Mouse (Mus musculus): Measurements from ENCODE around the gene Kcnab3. TPM values are rescaled to one million over a fixed set of nuclear protein-coding genes. Genes with fewer than 3 reads are reported as not detected.
A peak's percentile ranks its signal among the peaks of the same experiment; 100 is the strongest.

The Kcnab3 gene
- total RNA-seq, 2 experiments from 2014 or later, result 0.18 to 0.24 TPM

DNA sequence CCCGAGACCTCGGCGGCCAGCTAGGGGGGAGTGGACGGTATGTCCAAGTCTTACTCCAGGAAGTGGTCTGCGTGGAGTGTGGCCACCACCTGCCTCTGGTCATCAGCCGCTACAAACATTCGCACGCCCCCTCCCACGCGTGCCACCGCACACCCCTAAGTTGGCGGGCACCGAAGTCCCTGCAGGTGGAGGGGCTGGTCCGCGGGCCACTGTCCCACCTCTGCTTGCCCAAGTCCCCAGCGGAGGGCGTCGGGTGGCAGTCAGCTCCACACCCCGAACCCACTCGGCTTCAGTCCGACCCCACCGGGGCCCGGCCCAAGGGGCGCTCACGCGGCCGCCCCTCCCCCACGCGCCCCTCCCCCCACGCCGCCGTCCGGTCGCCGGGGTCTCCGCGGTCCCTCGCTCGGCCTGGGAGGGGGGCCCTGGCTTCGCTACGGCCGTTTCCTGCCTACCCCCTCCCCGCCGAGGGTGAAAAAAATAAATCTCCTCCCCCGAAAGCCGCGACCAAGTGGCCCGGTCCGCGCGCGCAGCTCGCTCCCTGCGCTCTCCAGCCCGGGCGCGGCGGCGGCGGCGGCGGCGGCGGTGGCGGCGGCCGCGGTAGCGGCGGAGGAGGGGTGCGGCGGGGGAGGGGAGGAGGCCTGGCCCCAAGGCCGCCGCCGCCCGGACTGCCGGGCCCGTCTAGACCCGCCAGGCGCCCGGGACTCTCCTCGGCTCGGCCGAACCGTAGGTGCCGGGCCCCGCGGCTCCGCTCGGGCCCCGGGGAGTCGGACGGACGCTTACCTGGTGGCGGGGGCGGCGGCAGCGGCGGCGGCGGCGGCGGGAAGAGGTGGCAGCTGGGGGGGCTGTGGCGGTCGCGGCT is 42.5 kb downstream of the Kcnab3 start:
- peak; percentile 52 for DNase-seq
- intact Hi-C loops (cut with DNase I; ENCODE audit: low total_unique reads), result no loop called here

DNA sequence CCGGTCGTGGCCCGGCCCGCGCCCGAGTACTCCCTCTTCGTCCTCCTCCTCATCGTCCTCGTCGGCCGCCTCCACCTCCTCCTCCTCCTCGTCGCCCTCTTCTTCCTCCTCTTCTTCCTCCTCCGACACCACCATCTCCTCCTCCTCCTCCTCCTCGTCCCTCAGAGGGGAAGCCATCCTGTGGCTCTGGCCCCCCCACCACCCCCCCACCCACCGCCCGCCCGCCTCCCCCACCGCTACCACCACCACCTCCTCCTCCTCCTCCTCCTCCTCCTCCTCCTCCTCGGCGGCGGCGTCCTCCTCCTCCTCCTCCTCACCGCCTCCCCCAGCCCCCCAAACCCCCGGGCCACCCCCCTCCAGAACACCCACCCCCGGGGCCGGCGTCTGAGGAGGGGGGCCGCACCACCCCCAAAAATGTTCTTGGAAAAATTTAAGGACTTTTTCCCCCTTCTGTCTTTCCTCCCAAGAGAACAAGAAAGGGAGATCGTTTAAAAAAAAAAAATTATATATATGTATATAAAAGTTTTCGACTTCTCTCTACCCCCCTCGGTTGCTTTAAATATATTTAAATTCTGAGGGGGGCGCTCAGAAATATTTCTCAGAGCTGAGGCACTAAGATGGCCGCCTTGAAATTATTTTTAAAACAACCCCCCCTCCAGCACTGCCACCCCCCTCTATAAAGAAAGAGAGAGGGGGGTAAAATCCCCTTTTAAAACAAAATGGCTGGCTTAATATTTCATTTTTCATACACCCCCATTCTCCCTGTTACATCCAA is 43.3 kb downstream of the Kcnab3 start, which contains the start of gene Chd3:
Gene Chd3 (minus strand): TSS at position 192 of the 775 bp plus-strand sequence.
- intact Hi-C loops (cut with DNase I; ENCODE audit: low total_unique reads), result no loop called here
- no peak for DNase-seq

DNA sequence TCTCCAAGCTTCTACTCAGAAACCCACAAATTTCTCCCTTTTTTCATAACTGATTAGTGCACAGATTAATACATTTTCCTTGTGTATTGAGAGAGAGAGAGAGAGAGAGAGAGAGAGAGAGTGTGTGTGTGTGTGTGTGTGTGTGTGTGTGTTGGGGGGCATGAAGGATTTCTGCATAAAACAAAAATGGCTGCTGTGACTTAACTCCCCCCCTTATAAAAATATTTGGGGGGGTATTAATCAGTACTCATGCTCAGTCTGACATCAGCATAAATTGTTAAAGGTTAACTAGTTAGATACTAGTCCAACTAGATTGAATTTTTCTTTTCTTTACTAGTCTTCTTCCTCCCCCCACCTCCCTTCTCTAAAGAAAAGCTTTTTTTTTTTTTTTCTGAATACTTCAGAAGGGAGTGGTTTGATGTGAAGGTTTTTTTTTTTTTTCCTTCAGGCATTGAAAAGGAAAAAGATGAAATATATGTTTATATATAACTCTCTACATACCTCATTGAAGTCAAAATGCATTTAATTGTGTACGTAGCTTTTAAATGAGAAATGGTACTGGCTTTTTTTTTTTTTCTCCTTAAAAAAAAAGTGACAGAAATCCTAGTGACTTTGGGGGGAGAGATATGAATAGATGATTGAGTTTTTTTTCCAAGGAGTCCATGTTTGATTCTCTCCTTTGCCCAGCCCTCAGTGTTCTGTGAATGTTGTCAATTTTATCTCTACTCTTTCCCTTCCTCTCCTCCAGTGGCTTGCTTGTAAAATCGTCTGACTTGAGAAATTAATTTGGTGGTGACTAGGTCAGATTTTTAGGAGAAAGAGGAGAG is 44.1 kb downstream of the Kcnab3 start:
- DNase-seq, result no peak
- intact Hi-C loops (cut with DNase I; ENCODE audit: low total_unique reads), result loop anchor here (5.0 kb wide), 1 partner anchor 33 kb away; no protein-coding TSS in a partner anchor

DNA sequence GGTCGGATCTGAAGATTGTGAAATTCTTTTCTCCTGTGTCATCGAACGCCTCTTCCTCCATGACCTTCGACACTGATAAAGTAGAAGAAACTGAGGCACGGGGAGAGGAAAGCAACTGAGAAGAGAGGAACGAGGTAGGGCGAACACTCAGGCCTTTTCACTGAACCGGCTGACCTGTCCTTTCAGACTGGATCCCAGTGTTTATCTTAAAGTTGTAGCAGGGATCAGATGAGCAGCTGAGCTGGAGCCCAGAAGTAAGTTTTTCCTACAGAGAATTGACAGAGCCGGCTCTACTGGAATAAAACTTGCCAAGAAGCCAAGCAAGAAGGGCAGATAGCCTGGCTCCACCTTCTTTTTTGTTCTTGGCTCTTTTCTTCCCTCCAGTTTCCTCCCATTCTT is 44.8 kb downstream of the Kcnab3 start:
- DNase-seq, result no peak
- intact Hi-C loops (cut with DNase I; ENCODE audit: low total_unique reads), result loop anchor here (5.0 kb wide), 1 partner anchor 34 kb away; no protein-coding TSS in a partner anchor

DNA sequence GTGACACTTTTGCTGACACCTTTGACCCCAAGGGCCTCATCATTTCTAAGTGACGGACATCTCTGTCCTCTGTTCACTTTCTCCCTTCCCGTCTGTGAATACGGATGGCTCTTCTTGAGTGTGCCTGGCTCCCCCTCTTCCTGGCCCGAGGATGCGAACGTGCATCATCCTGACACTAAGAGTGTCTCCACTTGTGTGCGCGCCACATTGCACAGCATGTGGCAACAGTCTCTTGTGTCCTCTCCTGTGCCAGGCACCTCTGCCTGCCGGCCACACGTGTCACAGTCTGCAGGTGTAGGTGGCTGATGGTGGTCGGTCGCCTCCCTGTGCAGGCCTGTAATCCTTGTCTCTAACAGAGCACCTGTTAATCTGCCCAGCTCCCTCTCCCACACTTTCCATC is 45.5 kb downstream of the Kcnab3 start:
- DNase-seq, result no peak
- intact Hi-C loops (cut with DNase I; ENCODE audit: low total_unique reads), result loop anchor here (5.0 kb wide), 1 partner anchor 34 kb away; no protein-coding TSS in a partner anchor

DNA sequence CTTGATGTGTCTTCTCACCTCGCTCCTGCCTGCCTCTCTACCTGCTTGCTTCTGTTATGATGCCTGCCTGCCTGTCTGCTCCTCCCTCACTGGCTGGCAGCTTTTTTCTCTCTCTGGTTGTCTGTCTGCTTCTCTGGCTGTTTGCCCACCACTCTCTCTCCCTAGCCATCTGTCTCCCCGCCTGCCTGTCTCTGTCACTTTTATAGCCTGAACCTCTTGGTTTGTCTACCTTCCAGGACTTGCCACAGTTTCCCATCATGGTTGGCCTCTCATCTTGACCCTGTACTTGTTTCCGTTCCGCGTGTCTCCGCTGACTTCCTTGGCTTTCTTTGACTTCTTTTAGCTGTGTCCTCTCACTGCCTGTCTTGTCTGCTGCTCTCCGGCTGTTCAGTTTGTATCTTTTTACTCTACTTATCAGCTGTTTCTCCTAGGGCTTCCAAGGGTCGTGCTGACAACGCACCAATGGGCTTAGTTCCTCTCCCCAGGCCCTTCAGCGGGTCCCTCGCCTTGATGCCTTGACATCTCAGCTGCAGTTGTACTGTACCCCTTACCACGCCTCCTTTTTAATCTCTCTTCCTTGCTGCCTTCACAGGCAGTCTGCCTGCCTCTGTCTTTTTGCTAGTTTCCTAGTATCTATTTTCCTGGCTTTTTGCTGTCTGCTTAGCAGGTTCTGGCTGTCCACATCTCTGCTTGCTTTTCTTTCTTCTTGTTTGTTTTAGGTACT is 46.2 kb downstream of the Kcnab3 start:
- intact Hi-C loops (cut with DNase I; ENCODE audit: low total_unique reads), result loop anchor here (5.0 kb wide), 1 partner anchor 35 kb away; no protein-coding TSS in a partner anchor

DNA sequence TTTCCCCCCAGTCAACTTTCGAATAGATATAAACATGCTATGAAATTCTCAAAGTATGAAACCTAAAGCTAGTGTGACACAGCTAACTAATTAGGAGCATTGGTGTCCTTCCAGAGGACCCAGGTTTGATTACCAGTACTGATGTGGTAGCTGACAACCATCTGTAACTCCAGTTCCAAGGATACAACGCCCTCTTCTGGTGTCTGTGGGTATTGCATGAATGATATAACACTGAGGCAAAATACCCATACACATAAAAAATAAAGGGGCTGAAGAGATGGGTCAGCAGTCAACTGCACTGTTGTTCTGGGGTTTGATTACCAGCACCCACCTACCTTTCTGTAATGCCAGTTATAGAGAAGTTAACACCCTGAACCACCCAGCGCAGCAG is 46.7 kb downstream of the Kcnab3 start:
- intact Hi-C loops (cut with DNase I; ENCODE audit: low total_unique reads), result loop anchor here (5.0 kb wide), 1 partner anchor 35 kb away; no protein-coding TSS in a partner anchor
- no peak for DNase-seq

More for the DNA sequence above, 46.2 kb downstream of the Kcnab3 start:
- DNase-seq, result no peak

DNA sequence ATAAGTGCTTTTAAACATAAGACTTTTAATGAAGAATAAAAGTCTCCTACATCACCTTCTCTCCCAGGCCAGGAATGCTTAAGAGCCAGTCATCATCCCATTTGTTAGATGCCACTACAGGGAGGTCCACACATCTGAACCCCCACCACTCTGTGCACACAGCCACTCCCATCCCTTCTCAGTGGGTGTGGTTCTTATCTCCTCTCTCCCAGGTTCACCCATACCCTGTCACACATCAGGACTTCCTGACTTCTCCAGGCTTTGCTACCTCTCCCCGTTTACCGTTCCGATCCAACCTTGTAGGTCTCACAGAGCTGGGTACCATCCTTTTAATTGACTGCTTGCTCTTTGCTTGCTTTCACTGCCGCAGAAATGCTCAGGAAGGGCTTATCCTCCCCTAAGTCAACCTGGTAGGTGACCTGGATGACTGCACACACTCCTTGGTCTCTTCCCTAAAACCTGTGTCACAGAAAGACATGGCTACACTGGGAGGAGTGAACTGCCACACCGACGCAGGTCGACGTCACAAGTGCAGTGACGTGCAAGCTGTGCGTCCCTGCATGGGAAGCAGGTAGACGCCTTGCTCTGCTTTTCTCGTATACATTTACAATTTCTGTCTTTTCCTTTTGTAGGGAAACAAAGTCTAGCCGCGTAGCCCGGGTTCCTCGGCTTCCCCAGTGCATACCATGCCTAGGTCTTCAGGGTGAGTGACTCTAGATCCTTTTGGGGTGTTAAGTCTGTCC is 47.3 kb downstream of the Kcnab3 start:
- DNase-seq, result no peak
- intact Hi-C loops (cut with DNase I; ENCODE audit: low total_unique reads), result loop anchor here (5.0 kb wide), 1 partner anchor 36 kb away; no protein-coding TSS in a partner anchor

DNA sequence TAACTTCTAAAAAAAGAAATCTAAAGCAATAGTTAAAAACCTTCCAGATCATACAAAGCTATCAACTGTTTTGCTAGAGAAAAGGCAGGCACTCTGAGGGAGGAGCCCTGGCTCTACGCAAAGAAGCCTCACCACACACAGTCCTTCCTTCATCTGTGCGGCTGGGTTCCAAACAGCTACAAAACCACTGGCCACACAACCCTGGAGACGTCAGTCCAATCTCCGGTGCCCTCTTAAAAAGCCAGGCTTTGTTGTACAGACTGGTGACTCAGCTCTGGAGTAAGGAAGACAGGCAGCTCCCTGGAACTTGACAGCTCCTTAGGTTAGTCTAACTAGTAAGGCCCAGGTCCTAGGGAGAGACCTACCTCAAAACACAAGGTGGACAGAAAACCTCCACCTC is 49.6 kb downstream of the Kcnab3 start:
- intact Hi-C loops (cut with DNase I; ENCODE audit: low total_unique reads), result no loop called here
- DNase-seq, result no peak

DNA sequence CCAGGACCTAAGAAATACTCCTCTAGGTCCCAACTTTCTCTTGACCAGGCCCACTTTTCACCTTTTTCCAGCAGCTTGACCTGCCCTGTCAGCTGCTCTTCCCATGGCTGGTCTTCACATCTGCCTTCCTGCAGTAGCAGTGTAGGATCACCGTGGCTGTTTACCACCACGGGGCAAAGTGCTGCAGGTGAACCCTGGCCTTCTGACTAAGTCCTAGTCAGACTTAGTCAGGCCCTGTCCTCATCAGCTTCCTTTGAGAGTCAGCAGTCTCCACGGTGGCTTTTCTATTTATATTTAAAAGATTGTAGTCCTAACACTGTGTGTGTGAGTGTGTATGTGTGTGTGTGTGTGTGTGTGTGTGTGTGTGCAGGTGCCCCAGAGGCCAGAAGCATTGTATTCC is 51.7 kb downstream of the Kcnab3 start:
- intact Hi-C loops (cut with DNase I; ENCODE audit: low total_unique reads), result no loop called here
- no peak for DNase-seq

DNA sequence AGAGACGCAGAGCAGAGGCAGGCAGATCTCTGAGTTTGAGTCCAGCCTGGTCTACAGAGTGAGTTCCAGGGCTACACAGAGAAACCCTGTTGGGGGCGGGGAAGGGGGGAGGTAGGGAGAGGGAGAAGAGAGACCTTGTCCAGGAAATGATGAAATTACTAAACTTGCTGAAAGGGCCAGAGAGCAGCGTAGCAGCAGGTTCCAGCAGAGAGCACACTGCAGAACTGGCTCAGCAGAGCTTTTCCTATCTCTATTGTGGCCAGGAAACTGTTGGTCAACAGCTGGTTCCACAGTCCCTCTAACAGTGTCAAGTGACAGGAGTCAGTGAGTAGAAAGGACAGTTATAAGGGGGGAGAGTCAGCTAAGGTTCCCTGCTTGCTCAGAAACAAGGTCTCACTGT is 53.5 kb downstream of the Kcnab3 start:
- no peak for DNase-seq
- intact Hi-C loops (cut with DNase I; ENCODE audit: low total_unique reads), result no loop called here

DNA sequence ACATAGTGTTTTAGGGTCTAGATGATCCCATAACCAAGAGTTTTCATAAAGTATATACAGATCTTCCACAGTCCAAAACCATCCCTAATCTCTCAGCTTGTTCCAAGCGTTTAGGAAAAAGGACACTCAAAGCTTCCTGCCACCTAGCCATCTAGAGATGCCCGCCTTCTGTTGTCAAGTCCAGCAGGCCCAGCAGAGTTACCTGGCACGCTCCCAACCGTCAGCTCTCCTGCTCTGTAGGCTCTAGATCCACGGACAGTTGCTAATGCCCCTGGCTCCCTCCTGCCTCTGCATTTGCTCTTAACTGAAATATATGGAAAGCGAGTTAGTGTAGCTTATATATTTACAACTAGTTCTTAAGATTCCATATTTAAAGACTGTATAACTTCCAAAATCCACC is 55.3 kb downstream of the Kcnab3 start:
- DNase-seq, result no peak
- intact Hi-C loops (cut with DNase I; ENCODE audit: low total_unique reads), result no loop called here

Other genes starting within 250 kb of the Kcnab3 start
- gene Vamp2, start 237.8 kb upstream of the Kcnab3 start, total RNA-seq (2021), result 10 to 100 TPM; 37.9 to 39.7 TPM
- gene Per1, start 231.0 kb upstream of the Kcnab3 start, total RNA-seq (2021), result 10 to 100 TPM; 22.1 to 77.5 TPM
- under 1 TPM in 1 of 2 experiments, not detected in 1; 0.10 TPM for gene Hes7, start 205.9 kb upstream of the Kcnab3 start, total RNA-seq (2021)
- gene 9130213A22Rik, start 203.7 kb upstream of the Kcnab3 start, total RNA-seq (2021), result under 1 TPM in 1 of 2 experiments, not detected in 1; 0.18 TPM
- not detected for gene Aloxe3, start 200.4 kb upstream of the Kcnab3 start, total RNA-seq (2021)
- gene Alox12b, start 169.3 kb upstream of the Kcnab3 start, total RNA-seq (2021), result not detected
- not detected for gene Alox8, start 128.4 kb upstream of the Kcnab3 start, total RNA-seq (2021)
- not detected for gene Gucy2e, start 89.2 kb upstream of the Kcnab3 start, total RNA-seq (2021)
- 1 to 10 TPM; 2.5 to 3.2 TPM for gene Cntrob, start 2.5 kb upstream of the Kcnab3 start, total RNA-seq (2021)
- gene Trappc1, start 2.3 kb upstream of the Kcnab3 start, total RNA-seq (2021), result 10 to 100 TPM; 52.3 to 54.1 TPM
- under 1 TPM; 0.35 to 0.68 TPM for gene Rnf227, start 14.2 kb downstream of the Kcnab3 start, total RNA-seq (2021)
- gene Chd3, start 43.1 kb downstream of the Kcnab3 start, total RNA-seq (2021), result 10 to 100 TPM; 25.5 to 28.7 TPM
- gene Naa38, start 69.2 kb downstream of the Kcnab3 start, total RNA-seq (2021), result 10 to 100 TPM; 79.5 to 87.9 TPM
- 10 to 100 TPM; 19.0 to 20.7 TPM for gene Cyb5d1, start 69.4 kb downstream of the Kcnab3 start, total RNA-seq (2021)
- 10 to 100 TPM; 12.8 to 15.2 TPM for gene Tmem88, start 72.0 kb downstream of the Kcnab3 start, total RNA-seq (2021)
- 10 to 100 TPM; 30.3 to 31.4 TPM for gene Kdm6b, start 87.4 kb downstream of the Kcnab3 start, total RNA-seq (2021)
- gene Dnah2, start 222.9 kb downstream of the Kcnab3 start, total RNA-seq (2021), result under 1 TPM; 0.06 to 0.07 TPM
- 1 to 10 TPM in 1 of 2 experiments, under 1 TPM in 1; 0.71 to 1.3 TPM for gene Efnb3, start 233.9 kb downstream of the Kcnab3 start, total RNA-seq (2021)